Mouse (Mus musculus): Measurements from ENCODE around the gene Col26a1. TPM values are rescaled to one million over a fixed set of nuclear protein-coding genes. Genes with fewer than 3 reads are reported as not detected.

Gene Col26a1
- polyA plus RNA-seq, 1 experiment from 2014 or later: not detected

- WGBS (ENCODE audit: insufficient replicate concordance): 57% methylated on average over 4 of the region's 4 CpGs
- no peak for ATAC-seq
- TF ChIP-seq EP300 (IDR thresholded peaks at IDR 0.05; ENCODE audit: low read depth) (no peak), CTCF (IDR thresholded peaks at IDR 0.05; ENCODE audit: low read depth) (no peak)
These were observed 172.3 kb downstream of the Col26a1 start for GRCm38 (mm10) chr5:136710742-136711141.

GRCm38 (mm10) chr5:136708116-136708515 is 174.9 kb downstream of the Col26a1 start:
- Histone ChIP-seq H3K9ac (replicated peaks) (no peak overlapping the region), H3K27ac (ENCODE audit: low read depth) (no peak overlapping the region), H3K9me3 (ENCODE audit: low read length) (no peaks in the 10 kb centered on the region), H3K36me3 (replicated peaks; ENCODE audit: insufficient read depth, low read length) (no peaks in the 10 kb centered on the region), H3K4me3 (ENCODE audit: low read depth, low read length) (no peak overlapping the region), H3K4me1 (ENCODE audit: insufficient read depth) (no peaks in the 10 kb centered on the region), H3K27me3 (ENCODE audit: insufficient read depth, low read length) (no peaks in the 10 kb centered on the region), H3K4me2 (ENCODE audit: low read depth, low read length) (no peak overlapping the region)
- 77% methylated on average over 12 of the region's 12 CpGs for WGBS (ENCODE audit: insufficient replicate concordance)
- DNase-seq: no peak
- TF ChIP-seq CTCF (IDR thresholded peaks at IDR 0.05; ENCODE audit: low read depth): no peak
- TF ChIP-seq EP300 (IDR thresholded peaks at IDR 0.05; ENCODE audit: low read depth): no peak
- no peak for ATAC-seq

More at GRCm38 (mm10) chr5:136710742-136711141, 172.3 kb downstream of the Col26a1 start:
- H3K9ac ChIP-seq (replicated peaks): no peak overlapping the region
- H3K4me3 ChIP-seq (ENCODE audit: low read depth, low read length): no peak overlapping the region
- no peaks in the 10 kb centered on the region for H3K4me1 ChIP-seq (ENCODE audit: insufficient read depth)
- 0 out of 2 replicates have a peak, but pooled peaks cover 2% of the 10 kb centered on the region for H3K27me3 ChIP-seq (ENCODE audit: insufficient read depth, low read length)
- H3K36me3 ChIP-seq (replicated peaks; ENCODE audit: insufficient read depth, low read length): no peaks in the 10 kb centered on the region
- DNase-seq: no peak
- H3K4me2 ChIP-seq (ENCODE audit: low read depth, low read length): no peak overlapping the region
- H3K9me3 ChIP-seq (ENCODE audit: low read length): no peaks in the 10 kb centered on the region
- H3K27ac ChIP-seq (ENCODE audit: low read depth): no peak overlapping the region

- peak; percentile 79 for DNase-seq
- H3K4me1 ChIP-seq (ENCODE audit: insufficient read depth): no peaks in the 10 kb centered on the region; the same call in 1 of the 2 replicates
- no peak overlapping the region for H3K4me2 ChIP-seq (ENCODE audit: low read depth, low read length)
- H3K27ac ChIP-seq (ENCODE audit: low read depth): no peak overlapping the region
- no peak overlapping the region for H3K9ac ChIP-seq (replicated peaks)
- under 1% methylated on average over 9 of the region's 9 CpGs for WGBS (ENCODE audit: insufficient replicate concordance)
- TF ChIP-seq EP300 (IDR thresholded peaks at IDR 0.05; ENCODE audit: low read depth): no peak
- TF ChIP-seq CTCF (IDR thresholded peaks at IDR 0.05; ENCODE audit: low read depth): peak; percentile 77
- no peak overlapping the region for H3K4me3 ChIP-seq (ENCODE audit: low read depth, low read length)
- no peaks in the 10 kb centered on the region for H3K27me3 ChIP-seq (ENCODE audit: insufficient read depth, low read length)
- no peaks in the 10 kb centered on the region for H3K36me3 ChIP-seq (replicated peaks; ENCODE audit: insufficient read depth, low read length)
- no peaks in the 10 kb centered on the region for H3K9me3 ChIP-seq (ENCODE audit: low read length)
- no peak for ATAC-seq
These were observed 176.2 kb downstream of the Col26a1 start for GRCm38 (mm10) chr5:136706803-136707202.

- 85% methylated on average over 3 of the region's 3 CpGs for WGBS (ENCODE audit: insufficient replicate concordance)
- Histone ChIP-seq H3K27ac (ENCODE audit: low read depth) (no peak overlapping the region), H3K9me3 (ENCODE audit: low read length) (no peaks in the 10 kb centered on the region), H3K36me3 (replicated peaks; ENCODE audit: insufficient read depth, low read length) (no peaks in the 10 kb centered on the region), H3K4me2 (ENCODE audit: low read depth, low read length) (no peak overlapping the region), H3K4me1 (ENCODE audit: insufficient read depth) (no peaks in the 10 kb centered on the region; the same call in 1 of the 2 replicates), H3K4me3 (ENCODE audit: low read depth, low read length) (no peak overlapping the region), H3K9ac (replicated peaks) (no peak overlapping the region), H3K27me3 (ENCODE audit: insufficient read depth, low read length) (no peaks in the 10 kb centered on the region)
- DNase-seq (no peak), ATAC-seq (no peak)
- TF ChIP-seq CTCF (IDR thresholded peaks at IDR 0.05; ENCODE audit: low read depth) (peak; percentile 66), EP300 (IDR thresholded peaks at IDR 0.05; ENCODE audit: low read depth) (no peak)
These were observed 177.5 kb downstream of the Col26a1 start for GRCm38 (mm10) chr5:136705532-136705931.

GRCm38 (mm10) chr5:136704151-136704550 is 178.9 kb downstream of the Col26a1 start:
- no peaks in the 10 kb centered on the region for H3K36me3 ChIP-seq (replicated peaks; ENCODE audit: insufficient read depth, low read length)
- TF ChIP-seq CTCF (IDR thresholded peaks at IDR 0.05; ENCODE audit: low read depth): no peak
- no peak for TF ChIP-seq EP300 (IDR thresholded peaks at IDR 0.05; ENCODE audit: low read depth)
- ATAC-seq (no peak), DNase-seq (no peak)
- WGBS (ENCODE audit: insufficient replicate concordance): 79% methylated on average over 8 of the region's 8 CpGs
- H3K27ac ChIP-seq (ENCODE audit: low read depth): no peak overlapping the region
- H3K9me3 ChIP-seq (ENCODE audit: low read length): no peaks in the 10 kb centered on the region
- no peak overlapping the region for H3K9ac ChIP-seq (replicated peaks)
- no peak overlapping the region for H3K4me3 ChIP-seq (ENCODE audit: low read depth, low read length)
- no peaks in the 10 kb centered on the region; the same call in 1 of the 2 replicates for H3K4me1 ChIP-seq (ENCODE audit: insufficient read depth)
- no peaks in the 10 kb centered on the region for H3K27me3 ChIP-seq (ENCODE audit: insufficient read depth, low read length)
- no peak overlapping the region for H3K4me2 ChIP-seq (ENCODE audit: low read depth, low read length)

GRCm38 (mm10) chr5:136703751-136704150 is 179.3 kb downstream of the Col26a1 start:
- Histone ChIP-seq H3K36me3 (replicated peaks; ENCODE audit: insufficient read depth, low read length) (no peaks in the 10 kb centered on the region), H3K4me1 (ENCODE audit: insufficient read depth) (no peaks in the 10 kb centered on the region; the same call in 1 of the 2 replicates), H3K9me3 (ENCODE audit: low read length) (no peaks in the 10 kb centered on the region), H3K27me3 (ENCODE audit: insufficient read depth, low read length) (no peaks in the 10 kb centered on the region), H3K9ac (replicated peaks) (no peak overlapping the region), H3K4me2 (ENCODE audit: low read depth, low read length) (no peak overlapping the region), H3K27ac (ENCODE audit: low read depth) (no peak overlapping the region), H3K4me3 (ENCODE audit: low read depth, low read length) (no peak overlapping the region)
- ATAC-seq (no peak), DNase-seq (peak; percentile 77)
- 33% methylated on average over 3 of the region's 3 CpGs for WGBS (ENCODE audit: insufficient replicate concordance)
- no peak for TF ChIP-seq EP300 (IDR thresholded peaks at IDR 0.05; ENCODE audit: low read depth)
- peak; percentile 78 for TF ChIP-seq CTCF (IDR thresholded peaks at IDR 0.05; ENCODE audit: low read depth)
